Mouse (Mus musculus) heart, adult 2 months (tissue): ENCODE data around the gene Lime1. TPM values are rescaled to one million over a fixed set of nuclear protein-coding genes. Genes with fewer than 3 reads are reported as not detected.

Source experiments
- DNase-seq, 2 experiments: peaks; one replicate each; pipeline ENCODE4 v3.0.0; 2021
- H3K27ac ChIP-seq: fragments of 200-600 bp; 2 replicates; pipeline ENCODE4 v1.8.1; 2022
- H3K27me3 ChIP-seq: fragments of 200-500 bp; 2 replicates; pipeline ENCODE4 v1.6.1; 2012; ENCODE audit warnings: mild to moderate bottlenecking, low read length, inconsistent platforms, mixed read lengths; ENCODE audit not compliant: control insufficient read depth, insufficient read depth
- H3K36me3 ChIP-seq: fragments of 200-500 bp; 2 replicates; pipeline ENCODE4 v1.6.1; 2012; ENCODE audit warnings: low read length, inconsistent platforms; ENCODE audit not compliant: control insufficient read depth, insufficient read depth
- H3K4me1 ChIP-seq: fragments of 200-500 bp; 2 replicates; pipeline ENCODE4 v1.6.1; 2011; ENCODE audit warnings: low read length; ENCODE audit not compliant: control insufficient read depth, insufficient read depth
- H3K4me3 ChIP-seq: fragments of 200-600 bp; 2 replicates; pipeline ENCODE4 v1.8.1; 2022
- H3K79me2 ChIP-seq: fragments of 200-500 bp; replicated peaks from 2 replicates; pipeline ENCODE4 v1.6.1; 2012; ENCODE audit warnings: mild to moderate bottlenecking, inconsistent platforms, low read length, moderate library complexity, mixed read lengths; ENCODE audit not compliant: control insufficient read depth, insufficient read depth
- H3K9ac ChIP-seq: fragments of 200-500 bp; 2 replicates; pipeline ENCODE4 v1.6.1; 2012; ENCODE audit warnings: low read depth, mild to moderate bottlenecking, control low read depth, inconsistent platforms, low read length, mixed read lengths
- CTCF ChIP-seq: fragments of 200-600 bp; IDR thresholded peaks from 2 replicates; pipeline ENCODE4 v1.8.1; 2022; ENCODE audit warnings: antibody characterized with exemption, mild to moderate bottlenecking, moderate library complexity
- EP300 ChIP-seq: fragments of 200-500 bp; IDR thresholded peaks from 2 replicates; pipeline ENCODE4 v1.6.1; 2011; ENCODE audit warnings: low read depth, low read length, control low read depth; ENCODE audit not compliant: insufficient read depth
- POLR2A ChIP-seq: fragments of 200-500 bp; IDR thresholded peaks from 2 replicates; pipeline ENCODE4 v1.6.1; 2011; ENCODE audit warnings: mild to moderate bottlenecking, low read depth, low read length, control low read depth; ENCODE audit not compliant: insufficient read depth
- WGBS: fragments of 180-500 bp; shearing (Covaris S2); methylation state at CpG from one replicate; pipeline ENCODE4 v1.1.7; 2018; 5-methylcytosine and 5-hydroxymethylcytosine counted together
- intact Hi-C: fragments of 180-260 bp; cut with DNase I; formaldehyde crosslinking; loops from one replicate; pipeline ENCODE4 v1.15.1; 2025
- polyA plus RNA-seq: library from polyadenylated mRNA; depleted of rRNA; stranded (reverse); fragments of >200 nt; gene quantifications from 2 replicates; pipeline ENCODE4 v1.2.3, GENCODE M21; 2012
- total RNA-seq, 2 experiments: library from RNA; stranded (reverse); gene quantifications; 2 replicates each; pipeline ENCODE4 v1.2.3; 2021

The Lime1 gene
- total and polyA plus RNA-seq, 3 experiments: 5.0 to 21.7 (median 5.2) TPM

GRCm38 (mm10) chr2:181410760-181411473, 31.0 kb downstream of the Lime1 start:
- no peak overlapping the region for H3K4me3 ChIP-seq
- peak; percentile 71 to 74 for DNase-seq
- H3K4me1 ChIP-seq: peaks cover 10% of the 10 kb centered on the region
- TF ChIP-seq CTCF (peak; percentile 97), EP300 (peak; percentile 95), POLR2A (no peak)
- H3K36me3 ChIP-seq: peaks cover 9% of the 10 kb centered on the region
- 36% methylated on average over 4 of the region's 4 CpGs for WGBS
- H3K79me2 ChIP-seq: peaks cover 3% of the 10 kb centered on the region; the same call in 1 of the 2 replicates
- peak overlapping the region; percentile 5; the same call in 1 of the 2 replicates for H3K27ac ChIP-seq
- no peak overlapping the region for H3K9ac ChIP-seq
- H3K27me3 ChIP-seq: no peaks in the 10 kb centered on the region
- intact Hi-C loops: loop anchor here (1.0 to 2.0 kb wide), 2 partner anchors 18 to 86 kb away; partner anchors contain the start of gene Tpd52l2

GRCm38 (mm10) chr2:181413141-181413540, 33.3 kb downstream of the Lime1 start:
- H3K9ac ChIP-seq: no peak overlapping the region
- no peaks in the 10 kb centered on the region for H3K27me3 ChIP-seq
- intact Hi-C loops: no loop called here
- no peak overlapping the region for H3K27ac ChIP-seq
- peaks cover 10% of the 10 kb centered on the region for H3K36me3 ChIP-seq
- no peak for DNase-seq
- 21% methylated on average over 2 of the region's 2 CpGs for WGBS
- H3K4me3 ChIP-seq: no peak overlapping the region
- peaks cover 11% of the 10 kb centered on the region for H3K4me1 ChIP-seq
- TF ChIP-seq POLR2A (no peak), EP300 (no peak), CTCF (no peak)
- H3K79me2 ChIP-seq: peaks cover 3% of the 10 kb centered on the region; the same call in 1 of the 2 replicates

GRCm38 (mm10) chr2:181415945-181416344, 36.1 kb downstream of the Lime1 start:
- Histone ChIP-seq H3K27ac (no peak overlapping the region), H3K4me3 (no peak overlapping the region), H3K79me2 (no peaks in the 10 kb centered on the region), H3K4me1 (peaks cover 13% of the 10 kb centered on the region), H3K27me3 (no peaks in the 10 kb centered on the region), H3K36me3 (peaks cover 2% of the 10 kb centered on the region), H3K9ac (no peak overlapping the region)
- DNase-seq: peak; percentile 61 to 69
- TF ChIP-seq POLR2A (no peak), CTCF (peak; percentile 30)
- intact Hi-C loops: no loop called here
- WGBS: 7% methylated on average over 3 of the region's 3 CpGs

GRCm38 (mm10) chr2:181419359-181419758, 39.5 kb downstream of the Lime1 start:
- Histone ChIP-seq H3K9ac (no peak overlapping the region), H3K4me3 (no peak overlapping the region), H3K79me2 (0 out of 2 replicates have a peak, but pooled peaks cover 2% of the 10 kb centered on the region), H3K4me1 (peaks cover 15% of the 10 kb centered on the region), H3K27me3 (no peaks in the 10 kb centered on the region), H3K36me3 (peaks cover 12% of the 10 kb centered on the region), H3K27ac (no peak overlapping the region)
- intact Hi-C loops: loop anchor here (2.0 kb wide), 1 partner anchor 29 kb away; no protein-coding TSS in a partner anchor
- no peak for TF ChIP-seq CTCF
- TF ChIP-seq EP300: no peak
- no peak for TF ChIP-seq POLR2A
- 60% methylated on average over 7 of the region's 7 CpGs for WGBS
- DNase-seq: no peak

- peaks cover 15% of the 10 kb centered on the region for H3K4me1 ChIP-seq
- H3K36me3 ChIP-seq: peaks cover 12% of the 10 kb centered on the region
- no peak overlapping the region for H3K27ac ChIP-seq
- H3K4me3 ChIP-seq: no peak overlapping the region
- no peak for DNase-seq
- intact Hi-C loops: no loop called here
- 0 out of 2 replicates have a peak, but pooled peaks cover 2% of the 10 kb centered on the region for H3K79me2 ChIP-seq
- H3K9ac ChIP-seq: no peak overlapping the region
- no peak for TF ChIP-seq POLR2A
- no peak for TF ChIP-seq EP300
- TF ChIP-seq CTCF: no peak
- WGBS: 32% methylated on average over 4 of the region's 4 CpGs
- no peaks in the 10 kb centered on the region for H3K27me3 ChIP-seq
Measured at GRCm38 (mm10) chr2:181420426-181420825, 40.5 kb downstream of the Lime1 start.
